Mouse (Mus musculus): ENCODE data around the gene Tm6sf1.

The Tm6sf1 gene

DNA sequence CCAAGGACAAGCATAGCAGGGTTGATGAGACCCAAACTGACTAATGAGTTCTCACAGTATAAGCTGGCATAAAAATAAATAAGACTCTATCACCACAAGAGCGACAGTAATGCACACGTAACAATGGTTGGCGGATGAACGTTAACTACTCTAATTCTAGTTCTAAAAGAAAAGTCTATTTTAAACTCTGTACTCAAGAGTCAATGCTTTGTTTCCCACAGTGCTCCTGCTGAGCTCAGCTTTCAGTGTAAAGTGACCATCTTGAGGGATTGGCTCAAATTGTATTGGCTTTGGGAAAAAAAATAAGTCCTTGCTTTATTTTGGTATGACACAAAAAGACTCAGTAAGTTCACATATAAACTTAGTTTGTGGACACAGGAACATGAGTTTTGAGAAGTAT lies 26.3 kb downstream of the Tm6sf1 start:
- no peak for DNase-seq (ENCODE audit: low read depth, low spot score)

DNA sequence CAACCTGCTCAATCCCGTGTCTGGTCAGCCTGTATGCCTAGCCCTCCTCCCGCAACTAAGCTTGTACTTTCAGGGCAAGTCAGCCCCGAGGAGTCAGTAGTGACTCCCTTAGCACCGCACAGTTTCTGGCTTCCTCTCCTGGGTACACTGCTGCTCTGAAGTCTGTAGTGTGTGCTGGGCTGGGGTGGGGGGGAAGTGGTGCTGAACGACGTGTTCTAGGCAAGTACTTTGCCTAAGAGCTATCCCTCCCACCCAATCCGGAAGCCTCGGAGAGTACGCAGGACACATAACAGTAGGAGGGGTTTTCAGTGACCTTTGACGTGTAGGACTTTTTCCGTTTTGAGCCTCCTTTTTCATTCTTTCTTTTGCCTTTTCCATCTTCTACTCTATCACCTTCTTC lies 40.6 kb downstream of the Tm6sf1 start:
- DNase-seq (ENCODE audit: low read depth, low spot score), result no peak

DNA sequence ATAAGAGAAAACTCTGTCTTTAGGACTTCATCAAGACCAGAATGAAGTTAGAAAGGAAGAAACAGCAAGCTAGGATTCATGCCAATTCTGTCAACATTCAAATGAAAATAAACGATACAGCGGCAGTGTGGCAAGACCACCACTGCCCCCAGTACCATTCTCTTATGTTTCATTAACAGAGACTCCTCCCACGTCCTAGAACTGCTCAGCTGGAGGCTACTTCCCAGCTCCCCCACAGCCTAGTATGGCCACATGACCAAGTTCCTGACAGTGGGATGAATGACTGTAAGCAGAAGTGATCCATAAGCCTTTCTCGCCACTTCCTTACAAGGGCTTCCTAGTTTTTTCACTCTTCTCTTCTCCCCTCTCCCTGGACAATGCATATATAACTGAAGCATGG lies 45.3 kb downstream of the Tm6sf1 start:
- DNase-seq (ENCODE audit: low read depth, low spot score), result no peak

DNA sequence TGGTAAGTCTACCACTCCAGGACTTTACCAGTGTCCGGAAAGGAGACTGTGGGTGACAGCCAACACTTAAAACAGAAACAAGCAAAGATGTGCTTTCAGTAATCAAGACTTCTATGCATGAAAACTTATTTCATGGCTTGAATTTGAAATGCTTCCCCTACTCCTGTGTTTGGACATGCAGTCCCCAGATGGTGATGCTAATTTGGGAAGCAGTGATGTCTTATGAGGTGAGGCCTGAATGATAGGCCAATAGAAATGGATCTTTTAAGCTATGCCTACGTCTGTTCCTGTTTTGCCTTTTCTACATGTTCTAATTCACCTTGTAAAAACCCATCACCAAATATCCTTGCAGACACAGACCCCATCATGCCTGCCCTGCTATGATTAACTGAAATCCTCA lies 46.1 kb downstream of the Tm6sf1 start:
- DNase-seq (ENCODE audit: low read depth, low spot score), result no peak

DNA sequence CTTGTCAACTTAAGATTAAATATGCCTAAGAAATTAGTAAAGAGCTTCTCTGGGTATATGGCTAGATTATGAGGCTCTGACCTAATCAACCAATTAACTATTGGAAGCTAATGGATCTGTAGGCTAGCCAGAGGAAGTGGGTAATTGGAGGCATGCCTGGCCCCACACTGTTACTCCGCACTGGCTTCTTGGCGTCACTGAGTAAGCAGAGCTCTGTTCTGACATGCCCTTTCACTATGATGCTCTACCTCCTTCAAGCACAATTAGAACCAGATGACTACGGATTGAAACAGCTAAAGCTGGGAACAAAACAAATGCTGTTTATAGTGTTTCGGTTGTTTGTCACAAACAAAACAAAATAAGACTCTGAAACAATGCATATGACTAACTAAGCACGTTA lies 59.5 kb downstream of the Tm6sf1 start:
- DNase-seq (ENCODE audit: low read depth, low spot score), result no peak

DNA sequence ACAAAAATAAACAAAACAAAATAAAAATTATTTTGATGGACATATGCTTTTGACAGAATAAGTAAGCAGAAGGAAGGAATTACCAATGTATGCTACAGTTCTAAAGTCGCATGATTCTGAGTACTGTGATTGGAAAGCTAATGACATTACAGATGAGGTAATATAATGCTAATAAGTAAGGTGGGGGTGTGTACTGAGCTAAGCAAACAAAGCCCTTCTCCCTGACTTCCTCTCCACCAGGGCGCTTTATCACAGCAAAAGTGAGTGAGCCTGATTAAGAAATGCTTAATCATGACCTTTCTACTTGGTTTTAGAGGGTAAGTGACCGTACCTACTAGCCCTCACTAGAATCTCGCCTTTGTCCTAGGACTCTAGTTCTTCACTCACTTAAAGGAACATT lies 61.5 kb downstream of the Tm6sf1 start:
- no peak for DNase-seq (ENCODE audit: low read depth, low spot score)

DNA sequence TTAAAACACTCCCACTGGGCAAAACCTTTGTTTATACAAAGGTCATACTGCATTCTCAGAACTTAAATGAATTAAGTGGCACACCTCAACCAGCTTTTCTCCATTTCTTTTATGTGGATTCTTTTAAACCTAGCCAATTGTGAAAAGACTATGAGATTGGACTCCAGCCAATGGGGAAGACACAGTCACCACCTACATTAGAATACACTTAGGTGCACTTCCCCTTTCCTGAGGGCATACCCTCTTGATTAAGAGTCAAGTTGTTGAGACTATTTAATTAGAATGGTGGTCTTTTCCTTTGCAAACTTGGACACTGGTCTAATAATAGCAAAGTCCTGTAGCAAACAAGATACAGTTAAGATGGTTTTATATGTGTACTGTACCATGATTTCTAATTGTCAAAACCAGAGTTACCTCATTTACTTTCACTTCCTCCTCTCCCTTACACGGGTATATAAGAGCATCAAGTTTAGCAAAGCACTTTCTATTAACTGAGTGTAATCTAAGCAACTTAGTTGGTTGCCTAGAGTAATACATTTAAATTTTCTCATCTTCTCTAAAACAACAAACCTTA lies 62.7 kb downstream of the Tm6sf1 start:
- DNase-seq (ENCODE audit: low read depth, low spot score), result peak; percentile 14

DNA sequence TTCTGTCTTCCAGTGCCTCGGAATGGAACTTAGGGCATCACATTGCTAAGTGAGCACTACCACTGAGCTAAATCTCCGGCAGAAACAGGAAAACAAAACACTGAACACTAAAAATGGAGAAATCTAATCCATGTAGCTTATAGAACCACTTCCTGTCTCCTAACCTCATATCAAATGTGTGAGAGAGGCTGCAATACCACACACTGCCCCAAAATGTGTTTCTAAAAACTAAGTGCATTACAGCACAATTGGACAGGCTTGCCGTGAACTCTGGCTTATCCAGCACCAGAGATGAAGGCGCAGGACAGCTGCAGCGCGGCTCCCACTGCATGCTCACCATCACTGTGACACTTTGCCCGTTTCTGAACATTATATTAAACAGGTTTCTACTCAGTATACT lies 70.2 kb downstream of the Tm6sf1 start:
- DNase-seq (ENCODE audit: low read depth, low spot score), result peak; percentile 33

DNA sequence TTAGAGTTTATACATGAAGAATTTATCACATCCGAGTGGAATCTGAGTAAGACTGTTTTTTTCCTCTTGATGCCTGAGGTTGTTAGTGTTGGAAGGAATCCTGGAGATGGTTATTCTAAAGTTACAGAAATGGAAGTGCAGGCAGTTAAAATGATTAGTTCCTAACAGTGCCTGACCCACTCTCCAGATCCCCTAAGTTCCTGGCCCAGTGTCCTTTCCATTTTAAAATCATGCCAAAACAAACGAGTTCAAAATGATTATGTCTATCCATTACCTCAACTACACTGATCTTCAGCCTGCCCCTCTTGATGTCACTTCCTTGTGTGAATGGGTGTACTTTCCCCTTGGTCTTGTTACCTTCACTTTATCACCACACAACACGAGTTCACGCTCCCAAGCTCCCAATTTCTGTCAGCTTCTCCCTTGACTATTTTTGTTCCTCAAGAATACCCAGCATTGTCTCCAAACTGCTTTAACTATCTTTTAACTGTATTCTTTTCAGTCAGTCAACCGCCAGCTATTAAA lies 73.8 kb downstream of the Tm6sf1 start:
- peak; percentile 53 for DNase-seq (ENCODE audit: low read depth, low spot score)

DNA sequence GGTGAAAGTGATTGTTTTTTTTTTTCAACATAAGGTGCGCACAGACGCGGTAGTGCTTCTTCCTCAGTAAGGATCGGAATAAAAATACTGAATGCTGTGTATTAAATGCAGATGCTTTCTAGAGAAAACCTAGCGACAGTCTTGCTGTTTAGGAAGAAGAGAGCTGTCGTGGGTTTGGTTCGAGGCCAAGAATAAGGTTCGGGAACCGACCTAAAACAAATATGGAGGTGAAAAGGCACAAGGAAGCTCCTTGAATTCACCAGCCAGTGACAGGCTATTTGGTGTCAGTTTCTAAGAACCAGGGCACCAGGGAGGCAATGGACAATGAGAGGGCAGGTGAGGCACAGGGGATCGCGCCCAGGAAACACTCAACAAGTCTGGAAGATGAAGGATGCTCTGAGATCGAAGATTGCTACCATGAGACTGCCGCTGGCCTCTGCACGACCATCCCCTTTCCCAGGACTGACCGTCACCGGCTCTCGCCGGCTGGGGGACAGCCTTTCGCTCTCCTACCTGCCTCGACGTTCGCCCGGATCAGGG lies 74.3 kb downstream of the Tm6sf1 start:
- peak; percentile 20 for DNase-seq (ENCODE audit: low read depth, low spot score)

DNA sequence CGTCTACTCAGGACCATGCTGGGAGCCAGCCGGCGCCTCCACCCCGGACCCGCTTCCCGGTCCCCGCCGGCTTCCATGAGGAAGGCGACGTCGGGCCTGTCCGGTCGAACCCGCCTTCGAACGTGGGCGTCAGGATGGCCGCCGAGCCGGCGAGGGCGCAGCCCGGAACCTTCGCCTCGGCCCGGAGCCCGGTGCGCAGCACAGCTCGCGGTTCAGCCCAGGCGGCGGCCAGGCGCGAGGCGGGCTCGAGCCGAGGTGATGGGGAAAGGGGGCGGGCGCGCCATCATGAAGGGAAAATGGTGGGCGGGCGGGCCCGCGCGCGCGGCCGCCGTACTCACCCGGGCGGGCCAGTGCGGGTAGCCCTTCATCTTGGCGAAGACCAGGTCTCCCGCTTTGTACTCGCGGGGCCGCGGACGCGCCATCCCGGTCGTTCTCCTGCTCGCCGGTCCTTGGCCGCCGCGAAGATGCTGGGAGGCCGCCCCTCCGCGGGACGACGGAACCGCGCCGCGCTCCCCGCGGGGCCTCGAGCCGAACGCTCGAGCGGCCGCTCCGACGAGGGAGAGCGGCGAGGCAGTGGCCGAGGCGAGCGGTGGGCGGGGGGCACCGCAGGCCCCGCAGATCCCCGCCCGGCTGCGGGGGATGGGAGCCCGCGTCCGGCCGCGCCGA lies 74.9 kb downstream of the Tm6sf1 start:
- peak; percentile 71 for DNase-seq (ENCODE audit: low read depth, low spot score)
